Mouse (Mus musculus) thymus, postnatal 25 days (tissue): ENCODE measurements at regions not wholly inside any gene's neighbourhood (a gene's known extent, or its start where the extent isn't known, plus 50 kb on each side); places are given as distances from the start of the nearest gene placed in this dataset.

Experiments
- DNase-seq: peaks from one replicate; pipeline ENCODE4 v3.0.0; 2022

- DNase-seq = no peak
Observed at GRCm38 (mm10) chr5:43048196-43049050, 184.5 kb upstream of the Cpeb2 start.

DNA sequence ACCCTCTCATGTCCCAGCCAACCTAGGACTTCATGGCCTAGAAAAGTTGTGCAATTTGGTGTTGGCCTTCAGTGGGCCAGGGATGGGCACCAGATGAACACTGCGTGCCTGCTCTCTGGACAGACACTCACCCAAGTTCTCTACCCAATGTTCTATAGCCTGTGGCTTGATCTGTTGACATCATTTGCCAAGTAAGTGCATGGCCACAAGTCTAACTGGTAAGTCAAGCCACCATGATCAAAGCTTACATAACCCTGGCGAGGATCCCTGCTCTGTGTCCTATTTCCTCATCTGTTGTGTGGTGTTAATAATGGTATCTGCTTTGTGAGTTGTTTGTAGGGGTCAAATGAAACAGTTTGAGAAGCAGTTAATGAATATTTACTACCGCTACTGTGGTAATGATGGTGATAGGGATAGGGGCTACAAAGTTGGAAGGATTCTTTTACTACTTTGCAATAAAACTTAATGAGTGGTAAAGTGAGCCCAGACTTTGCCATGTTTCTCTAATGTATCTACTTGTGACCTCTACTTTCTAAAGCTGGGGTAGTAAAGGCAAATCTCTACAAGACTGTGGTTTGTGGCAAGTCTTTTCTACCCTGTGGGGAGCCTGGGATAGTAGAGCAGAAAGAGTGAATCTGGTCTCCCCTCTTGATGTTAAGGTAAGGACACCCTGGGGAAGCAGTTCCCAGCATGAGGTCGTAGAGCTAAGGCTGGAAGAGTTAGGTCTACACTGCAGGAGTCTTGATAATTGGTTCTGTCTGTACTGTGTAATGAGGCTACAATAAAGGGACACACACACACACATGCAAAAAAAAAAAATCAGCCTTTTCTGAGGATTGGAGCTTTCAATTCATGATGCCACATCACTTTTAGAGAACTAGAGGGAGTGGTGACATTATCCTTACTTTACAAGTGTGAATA, 183.3 kb upstream of the Cpeb2 start:
- DNase-seq = no peak

- no peak for DNase-seq
Observed at GRCm38 (mm10) chr5:43050961-43051517, 181.9 kb upstream of the Cpeb2 start.

DNA sequence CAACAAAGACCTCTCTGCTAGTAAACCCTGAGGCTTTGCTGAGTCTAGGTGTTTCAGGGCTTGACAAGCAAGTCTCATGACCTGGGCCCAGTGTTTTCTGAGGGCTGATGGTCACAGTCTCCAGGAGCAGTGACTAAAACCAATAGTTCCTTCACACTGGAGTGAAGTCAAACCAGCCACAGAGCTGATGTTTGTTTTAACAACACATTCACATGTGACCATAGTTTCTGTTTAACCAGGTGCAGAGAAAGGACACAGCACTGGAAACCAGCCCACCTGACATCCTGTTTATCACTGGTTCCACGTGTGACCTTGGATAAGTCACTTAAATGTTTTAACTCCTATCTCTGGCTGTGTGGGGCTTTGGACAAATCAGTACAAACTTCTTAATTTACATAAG, 180.3 kb upstream of the Cpeb2 start:
- DNase-seq = no peak

DNA sequence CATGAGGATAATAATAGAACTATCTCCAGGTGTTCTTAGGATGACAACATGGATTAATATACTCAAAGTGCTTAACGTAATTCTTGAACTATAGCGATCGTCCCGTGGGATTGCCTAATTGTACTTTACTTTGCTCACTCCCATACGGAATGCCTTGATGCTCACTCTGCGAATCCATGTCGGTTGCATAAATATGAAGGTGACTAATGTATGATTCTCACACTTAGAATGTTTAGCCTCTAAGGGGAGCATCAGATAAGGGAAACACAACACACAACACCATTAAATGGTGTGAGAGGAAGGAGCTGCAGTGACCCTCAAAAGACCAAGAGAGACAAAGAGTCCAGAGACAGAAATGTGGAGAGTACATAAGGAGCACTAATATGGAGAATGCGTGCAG, 178.4 kb upstream of the Cpeb2 start:
- DNase-seq = no peak

DNA sequence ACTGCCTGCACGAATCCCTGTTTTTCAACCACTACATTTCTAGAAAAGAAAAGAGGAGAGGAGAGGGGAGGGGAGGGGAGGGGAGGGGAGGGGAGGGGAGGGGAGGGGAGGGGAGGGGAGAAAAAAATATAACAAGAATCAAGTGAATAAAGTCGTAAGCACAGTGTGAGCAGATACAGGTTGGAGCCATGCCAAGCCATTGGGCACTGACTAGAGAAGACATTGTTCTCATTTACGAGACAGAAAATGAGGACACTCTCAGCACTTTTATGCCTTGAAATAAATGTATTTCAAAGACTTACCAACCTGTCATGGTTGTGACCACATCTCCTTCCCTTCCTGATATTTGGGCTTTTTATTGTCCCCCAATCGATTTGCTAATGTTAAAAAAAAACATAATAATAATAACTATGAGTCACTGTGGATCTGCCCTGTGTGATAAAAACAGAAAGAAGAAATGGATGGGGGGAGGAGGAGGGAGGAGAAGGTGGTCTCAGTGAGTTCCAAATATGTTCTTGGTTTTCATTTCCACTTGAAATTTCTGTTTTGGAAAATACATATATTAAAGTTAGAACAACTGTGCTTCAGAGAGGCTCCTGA, 177.8 kb upstream of the Cpeb2 start:
- DNase-seq = no peak

- no peak for DNase-seq
Observed at GRCm38 (mm10) chr5:43056486-43056885, 176.5 kb upstream of the Cpeb2 start.

GRCm38 (mm10) chr5:43061243-43061642, 171.7 kb upstream of the Cpeb2 start:
- DNase-seq = no peak

GRCm38 (mm10) chr5:43061797-43062391, 171.1 kb upstream of the Cpeb2 start:
- DNase-seq = no peak

DNA sequence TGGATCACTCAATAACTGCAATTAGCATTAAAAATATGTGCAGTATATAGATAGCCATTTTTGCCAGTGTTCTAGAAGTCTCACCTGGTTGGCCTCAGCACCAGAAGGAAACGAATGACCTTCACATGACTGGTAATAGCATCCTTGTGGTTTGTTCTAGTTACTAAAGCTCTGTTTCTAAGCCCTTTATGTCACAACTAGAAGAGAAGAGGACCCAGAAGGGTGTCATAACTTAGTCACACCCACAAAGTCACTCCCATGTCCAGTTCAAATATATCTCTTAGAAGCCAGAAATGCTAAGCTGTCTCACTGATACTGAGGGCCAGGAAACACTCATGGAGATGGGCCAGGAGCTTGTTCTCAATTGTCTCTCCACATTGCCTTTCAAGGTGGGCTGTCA, 170.5 kb upstream of the Cpeb2 start:
- DNase-seq = no peak

DNA sequence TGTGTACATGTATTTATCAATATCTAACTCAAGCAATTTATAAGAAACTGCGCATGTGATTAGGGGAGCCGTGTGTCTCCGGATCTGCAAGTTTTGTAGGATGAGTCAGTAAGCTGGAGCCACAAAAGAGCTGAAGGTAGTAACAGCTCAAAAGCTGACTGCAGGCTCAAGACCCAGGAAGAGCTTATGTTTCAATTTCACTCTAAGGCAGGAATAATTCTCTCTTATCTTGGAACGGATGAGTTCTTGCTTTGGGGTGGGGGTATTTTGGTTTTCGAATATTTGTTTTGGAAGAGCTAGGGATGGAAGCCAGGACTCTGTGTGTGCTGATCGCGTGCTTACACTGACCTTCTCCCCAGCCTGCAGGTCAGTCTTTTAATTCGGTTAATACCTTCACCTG, 169.6 kb upstream of the Cpeb2 start:
- DNase-seq = no peak

DNA sequence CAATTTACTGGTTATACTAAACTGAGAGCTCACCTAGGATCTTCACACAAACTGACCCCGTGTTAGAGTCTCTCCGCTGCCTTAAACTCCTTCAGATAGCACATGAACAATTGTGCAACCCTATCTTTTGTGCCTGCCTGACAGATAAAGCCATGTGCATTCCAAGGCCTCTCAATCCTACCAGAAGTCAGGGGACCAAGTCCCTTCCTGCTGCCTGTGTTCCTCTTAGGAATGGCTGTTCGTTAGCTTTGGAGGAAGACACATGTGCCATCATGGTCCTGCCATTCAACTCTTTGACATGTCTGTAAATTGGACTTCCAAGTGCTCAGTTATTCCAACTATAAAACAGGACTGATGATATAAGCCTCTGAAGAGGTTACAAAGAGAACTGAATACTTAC, 161.4 kb upstream of the Cpeb2 start:
- DNase-seq = no peak

DNA sequence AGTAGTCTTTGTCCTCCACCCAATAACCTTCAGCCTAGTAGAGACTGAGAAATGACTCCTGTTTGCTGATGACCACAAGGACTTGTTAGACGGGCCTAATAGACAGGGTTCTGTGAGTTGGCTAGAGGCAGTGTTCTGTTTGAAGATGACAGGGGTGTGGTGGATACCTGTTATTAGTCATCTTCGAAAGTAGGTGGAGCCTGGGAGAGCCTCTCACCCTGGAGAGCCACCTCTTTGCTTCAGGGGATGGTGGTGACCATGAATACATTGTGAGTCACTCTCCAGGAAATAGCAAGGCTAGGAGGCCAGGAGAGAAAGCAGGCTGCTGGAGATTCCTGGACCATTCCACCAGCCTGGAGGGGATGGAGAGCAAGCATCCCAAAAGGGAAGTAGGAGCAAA, 160.6 kb upstream of the Cpeb2 start:
- DNase-seq = no peak

- DNase-seq = no peak
Observed at GRCm38 (mm10) chr5:43074536-43074935, 158.4 kb upstream of the Cpeb2 start.

DNA sequence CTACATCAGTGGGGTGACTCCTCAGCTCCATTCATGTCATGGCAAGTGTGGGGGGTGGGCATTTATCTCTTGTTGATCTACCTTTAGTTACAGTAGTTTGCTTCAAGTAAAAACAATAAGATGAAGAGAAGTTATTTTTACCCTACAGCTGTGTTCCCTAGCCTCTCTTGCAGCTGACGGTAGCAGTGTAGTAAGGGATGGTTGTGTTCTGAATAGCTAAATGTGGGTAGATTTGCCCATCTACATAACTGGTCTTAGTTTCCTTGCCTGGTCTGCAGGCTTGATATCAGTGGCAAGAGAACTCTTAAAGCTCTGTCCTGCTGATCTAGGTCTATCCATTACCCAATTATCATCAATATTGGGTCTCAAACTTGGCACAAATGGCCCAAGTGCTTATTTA, 152.7 kb upstream of the Cpeb2 start:
- no peak for DNase-seq

DNA sequence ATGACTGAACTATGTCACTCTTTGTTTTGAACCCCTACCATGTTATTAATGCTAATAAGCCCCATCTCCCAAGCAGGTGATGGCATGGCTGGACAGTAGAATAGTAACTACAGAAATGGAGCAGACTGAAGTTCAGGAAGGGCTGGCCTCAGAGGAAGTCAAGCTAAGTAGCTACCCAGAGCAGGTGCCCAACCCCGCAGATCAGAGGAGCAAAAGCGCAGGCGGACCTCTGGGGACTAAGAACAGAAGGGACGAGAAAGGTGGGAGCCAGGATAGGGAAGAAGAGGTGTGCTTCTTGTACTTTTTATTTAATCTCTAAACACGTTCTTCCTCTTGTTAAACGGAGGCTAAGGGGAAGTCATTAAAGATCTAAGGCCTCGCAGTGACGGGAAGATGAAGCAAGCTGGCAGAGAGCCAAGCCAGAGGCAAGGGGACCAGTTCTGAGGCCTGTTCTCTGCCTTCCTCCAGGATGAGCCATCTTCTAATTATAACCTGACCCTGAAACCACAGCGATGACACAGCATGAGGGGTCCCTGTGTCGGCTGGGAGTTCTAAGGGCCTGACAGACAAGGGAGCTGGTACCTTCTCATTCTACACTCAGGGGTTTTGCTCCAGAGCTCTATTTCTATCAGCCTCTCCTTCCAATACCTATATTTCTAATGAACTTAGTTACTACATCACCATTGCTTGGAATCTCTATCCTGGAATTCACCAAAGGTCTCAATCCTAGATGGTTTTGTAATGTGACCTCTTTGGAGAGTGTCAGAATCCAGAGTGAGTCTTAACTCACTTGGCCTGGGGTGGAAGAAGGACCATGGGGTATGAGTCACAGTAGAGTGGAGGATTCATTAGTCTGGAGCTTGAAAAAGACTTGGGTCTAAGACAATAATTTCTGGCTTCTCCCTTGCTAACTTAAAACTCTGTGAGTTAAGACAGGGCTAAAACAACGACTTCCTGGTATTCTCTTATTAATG, 151.1 kb upstream of the Cpeb2 start:
- no peak for DNase-seq

DNA sequence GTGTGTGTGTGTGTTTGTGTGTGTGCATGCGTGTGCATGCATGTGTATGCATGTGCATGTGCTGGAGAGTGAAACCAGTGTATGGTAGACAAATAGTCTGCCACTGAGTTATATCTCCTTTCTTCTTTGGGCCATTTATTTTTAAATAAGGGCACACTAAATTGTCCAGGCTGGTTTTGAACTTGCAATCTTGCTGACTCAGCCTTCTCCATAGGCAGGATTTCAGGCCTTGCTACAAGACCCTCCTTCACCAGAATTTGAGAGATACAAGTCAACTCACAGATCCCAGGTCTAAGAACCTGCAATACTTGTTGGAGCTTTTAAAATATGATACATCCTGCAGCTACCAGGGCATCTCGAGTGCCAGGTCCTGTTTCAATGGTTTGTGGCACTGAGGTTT, 145.9 kb upstream of the Cpeb2 start:
- no peak for DNase-seq

GRCm38 (mm10) chr5:43087907-43088387, 145.0 kb upstream of the Cpeb2 start:
- DNase-seq = no peak

- DNase-seq = no peak
Observed at GRCm38 (mm10) chr5:43088650-43089397, 144.1 kb upstream of the Cpeb2 start.

GRCm38 (mm10) chr5:43089475-43089874, 143.5 kb upstream of the Cpeb2 start:
- DNase-seq = no peak

GRCm38 (mm10) chr5:43089941-43090340, 143.0 kb upstream of the Cpeb2 start:
- DNase-seq = no peak
